Mouse (Mus musculus): ENCODE data around the gene Prkaa1.

- no peak for TF ChIP-seq CTCF (IDR thresholded peaks at IDR 0.05)
- no peak for TF ChIP-seq EP300 (IDR thresholded peaks at IDR 0.05)
Measured at GRCm38 (mm10) chr15:5126456-5126855, 17.2 kb upstream of the Prkaa1 start.

Measured in lung, postnatal 0 days (tissue).